Mouse (Mus musculus) forebrain, embryonic 14.5 days (tissue): ENCODE data around the gene Plxna4. TPM values are rescaled to one million over a fixed set of nuclear protein-coding genes. Genes with fewer than 3 reads are reported as not detected.
A peak's percentile ranks its signal among the peaks of the same experiment; 100 is the strongest.

ENCODE experiments used
- ATAC-seq: fragments of 200-750 bp; cut with Nextera tagmentation; 2 replicates; pipeline ENCODE4 v1.8.0; 2017; ENCODE audit warnings: mild to moderate bottlenecking, moderate library complexity
- DNase-seq: peaks from one replicate; pipeline ENCODE4 v3.0.0-alpha.2; 2015; ENCODE audit warnings: low spot score
- H3K27ac ChIP-seq: fragments of 300-500 bp; sonication (generic); 2 replicates; pipeline ENCODE4 v1.5.1; 2014; ENCODE audit warnings: low read depth, mild to moderate bottlenecking, control low read depth, low read length, moderate library complexity
- H3K27me3 ChIP-seq: fragments of 300-500 bp; sonication (generic); replicated peaks from 2 replicates; pipeline ENCODE4 v1.6.1; 2014; ENCODE audit warnings: low read length, control low read depth, mixed read lengths; ENCODE audit not compliant: control insufficient read depth, insufficient read depth
- H3K36me3 ChIP-seq: fragments of 300-500 bp; sonication (generic); 2 replicates; pipeline ENCODE4 v1.6.1; 2014; ENCODE audit warnings: low read length, control low read depth; ENCODE audit not compliant: control insufficient read depth, insufficient read depth
- H3K4me1 ChIP-seq: fragments of 300-500 bp; sonication (generic); 2 replicates; pipeline ENCODE4 v1.6.1; 2014; ENCODE audit warnings: antibody characterized with exemption, low read length, control low read depth; ENCODE audit not compliant: control insufficient read depth, insufficient read depth
- H3K4me2 ChIP-seq: fragments of 300-500 bp; sonication (generic); 2 replicates; pipeline ENCODE4 v1.6.1; 2014; ENCODE audit warnings: mild to moderate bottlenecking, control low read depth, low read length
- H3K4me3 ChIP-seq: fragments of 300-500 bp; sonication (generic); 2 replicates; pipeline ENCODE4 v1.5.1; 2014; ENCODE audit warnings: low read depth, low read length, control low read depth
- H3K9ac ChIP-seq: fragments of 300-500 bp; sonication (generic); 2 replicates; pipeline ENCODE4 v1.6.1; 2014; ENCODE audit warnings: mild to moderate bottlenecking, low read length, control low read depth, moderate library complexity
- H3K9me3 ChIP-seq: fragments of 300-500 bp; sonication (generic); replicated peaks from 2 replicates; pipeline ENCODE4 v1.6.1; 2016; ENCODE audit warnings: low read length, control low read depth, mixed read lengths; ENCODE audit not compliant: control insufficient read depth
- WGBS: fragments of 180-500 bp; shearing (Covaris S2); extraction: QIAGEN DNeasy Blood & Tissue Kit; methylation state at CpG from one replicate; pipeline ENCODE4 v1.1.7; 2014; 5-methylcytosine and 5-hydroxymethylcytosine counted together
- polyA plus RNA-seq: library from polyadenylated mRNA; unstranded; fragments of >200 nt; fragmentation: Nextera tagmentation; extraction: Ambion mirVana; gene quantifications from 2 replicates; pipeline ENCODE4 v1.2.1, GENCODE M21; 2014

Plxna4 gene
- polyA plus RNA-seq, 1 experiment from 2014 or later: 19.9 TPM

- H3K4me2 ChIP-seq: no peak overlapping the region
- H3K4me1 ChIP-seq: no peaks in the 10 kb centered on the region
- H3K4me3 ChIP-seq: no peak overlapping the region
- DNase-seq (no peak), ATAC-seq (no peak)
- H3K36me3 ChIP-seq: no peaks in the 10 kb centered on the region
- H3K27ac ChIP-seq: no peak overlapping the region
- no peaks in the 10 kb centered on the region for H3K9me3 ChIP-seq
- WGBS: 67% methylated on average over 6 of the region's 6 CpGs
- no peak overlapping the region for H3K9ac ChIP-seq
- H3K27me3 ChIP-seq: no peaks in the 10 kb centered on the region
Measured at GRCm38 (mm10) chr6:32437219-32437618, 150.8 kb downstream of the Plxna4 start.

GRCm38 (mm10) chr6:32423124-32423523, 164.9 kb downstream of the Plxna4 start:
- 85% methylated on average over 2 of the region's 2 CpGs for WGBS
- no peak overlapping the region for H3K9ac ChIP-seq
- H3K4me3 ChIP-seq: no peak overlapping the region
- no peaks in the 10 kb centered on the region for H3K9me3 ChIP-seq
- ATAC-seq: no peak
- DNase-seq: no peak
- H3K4me2 ChIP-seq: no peak overlapping the region
- no peak overlapping the region for H3K27ac ChIP-seq
- H3K27me3 ChIP-seq: no peaks in the 10 kb centered on the region
- no peaks in the 10 kb centered on the region for H3K36me3 ChIP-seq
- peaks cover 4% of the 10 kb centered on the region; the same call in 1 of the 2 replicates for H3K4me1 ChIP-seq

- H3K4me2 ChIP-seq: no peak overlapping the region
- ATAC-seq: no peak
- no peak overlapping the region for H3K4me3 ChIP-seq
- DNase-seq: peak; percentile 30
- peaks cover 4% of the 10 kb centered on the region; the same call in 1 of the 2 replicates for H3K4me1 ChIP-seq
- no peaks in the 10 kb centered on the region for H3K36me3 ChIP-seq
- no peak overlapping the region for H3K9ac ChIP-seq
- H3K27ac ChIP-seq: no peak overlapping the region
- WGBS: 45% methylated on average over 3 of the region's 3 CpGs
- no peaks in the 10 kb centered on the region for H3K27me3 ChIP-seq
- H3K9me3 ChIP-seq: no peaks in the 10 kb centered on the region
Measured at GRCm38 (mm10) chr6:32420610-32421009, 167.4 kb downstream of the Plxna4 start.

GRCm38 (mm10) chr6:32417351-32417750, 170.6 kb downstream of the Plxna4 start:
- H3K4me2 ChIP-seq: no peak overlapping the region
- WGBS: 87% methylated on average over 4 of the region's 4 CpGs
- no peaks in the 10 kb centered on the region for H3K9me3 ChIP-seq
- H3K4me1 ChIP-seq: peaks cover 6% of the 10 kb centered on the region
- H3K27me3 ChIP-seq: no peaks in the 10 kb centered on the region
- DNase-seq (no peak), ATAC-seq (no peak)
- no peak overlapping the region for H3K4me3 ChIP-seq
- H3K36me3 ChIP-seq: no peaks in the 10 kb centered on the region
- no peak overlapping the region for H3K27ac ChIP-seq
- no peak overlapping the region for H3K9ac ChIP-seq

GRCm38 (mm10) chr6:32411325-32411724, 176.7 kb downstream of the Plxna4 start:
- H3K36me3 ChIP-seq: no peaks in the 10 kb centered on the region
- no peaks in the 10 kb centered on the region for H3K9me3 ChIP-seq
- DNase-seq: no peak
- WGBS: 84% methylated on average over 5 of the region's 5 CpGs
- ATAC-seq: no peak
- no peak overlapping the region for H3K27ac ChIP-seq
- peaks cover 9% of the 10 kb centered on the region for H3K4me1 ChIP-seq
- H3K4me3 ChIP-seq: no peak overlapping the region
- no peak overlapping the region for H3K4me2 ChIP-seq
- no peak overlapping the region for H3K9ac ChIP-seq
- H3K27me3 ChIP-seq: no peaks in the 10 kb centered on the region

- no peaks in the 10 kb centered on the region for H3K9me3 ChIP-seq
- H3K4me2 ChIP-seq: no peak overlapping the region
- H3K9ac ChIP-seq: no peak overlapping the region
- no peaks in the 10 kb centered on the region for H3K36me3 ChIP-seq
- ATAC-seq: no peak
- H3K4me1 ChIP-seq: peaks cover 9% of the 10 kb centered on the region
- no peak overlapping the region for H3K4me3 ChIP-seq
- 57% methylated on average over 1 of the region's 1 CpGs for WGBS
- no peaks in the 10 kb centered on the region for H3K27me3 ChIP-seq
- no peak for DNase-seq
- H3K27ac ChIP-seq: no peak overlapping the region
Measured at GRCm38 (mm10) chr6:32409625-32410024, 178.4 kb downstream of the Plxna4 start.

- 49% methylated on average over 8 of the region's 8 CpGs for whole genome bisulfite sequencing
- Histone ChIP-seq H3K4me3 (no peak overlapping the region), H3K36me3 (no peaks in the 10 kb centered on the region), H3K9ac (no peak overlapping the region), H3K4me1 (peaks cover 19% of the 10 kb centered on the region), H3K27ac (no peak overlapping the region), H3K9me3 (no peaks in the 10 kb centered on the region), H3K4me2 (no peak overlapping the region), H3K27me3 (no peaks in the 10 kb centered on the region)
- DNase-seq (peak; percentile 31), ATAC-seq (no peak; the same call in 1 of the 2 replicates)
Measured at GRCm38 (mm10) chr6:32407574-32408185, 180.3 kb downstream of the Plxna4 start.

- H3K4me3 ChIP-seq: no peak overlapping the region
- ATAC-seq: no peak
- no peaks in the 10 kb centered on the region for H3K36me3 ChIP-seq
- H3K9ac ChIP-seq: no peak overlapping the region
- H3K9me3 ChIP-seq: no peaks in the 10 kb centered on the region
- peaks cover 20% of the 10 kb centered on the region for H3K4me1 ChIP-seq
- H3K27me3 ChIP-seq: no peaks in the 10 kb centered on the region
- DNase-seq: peak; percentile 41
- no peak overlapping the region for H3K4me2 ChIP-seq
- H3K27ac ChIP-seq: no peak overlapping the region
- 86% methylated on average over 20 of the region's 20 CpGs for WGBS
Measured at GRCm38 (mm10) chr6:32406316-32407095, 181.5 kb downstream of the Plxna4 start.
